Mouse (Mus musculus): ENCODE results near the gene Dgkd.

The Dgkd gene

DNA sequence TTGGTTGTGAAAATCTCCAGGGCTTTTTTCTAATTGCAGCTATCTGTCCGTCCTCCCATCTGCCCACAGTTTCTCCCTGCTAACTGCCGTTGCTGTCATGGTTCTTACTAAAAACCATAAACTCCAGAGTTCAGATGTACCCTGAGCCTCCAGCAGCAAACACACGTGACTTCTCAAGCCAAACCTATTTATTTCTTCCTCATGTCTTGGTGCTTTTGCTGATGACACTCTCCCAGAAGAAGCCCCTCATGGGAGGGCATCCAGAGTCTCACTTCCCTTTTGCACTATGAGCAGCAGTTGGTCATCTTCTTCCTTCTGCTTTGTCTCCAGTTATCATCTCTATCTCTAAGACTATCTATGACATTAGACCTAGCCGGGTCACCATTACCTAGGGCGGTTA, 3.8 kb upstream of the Dgkd start:
- no peak for DNase-seq

DNA sequence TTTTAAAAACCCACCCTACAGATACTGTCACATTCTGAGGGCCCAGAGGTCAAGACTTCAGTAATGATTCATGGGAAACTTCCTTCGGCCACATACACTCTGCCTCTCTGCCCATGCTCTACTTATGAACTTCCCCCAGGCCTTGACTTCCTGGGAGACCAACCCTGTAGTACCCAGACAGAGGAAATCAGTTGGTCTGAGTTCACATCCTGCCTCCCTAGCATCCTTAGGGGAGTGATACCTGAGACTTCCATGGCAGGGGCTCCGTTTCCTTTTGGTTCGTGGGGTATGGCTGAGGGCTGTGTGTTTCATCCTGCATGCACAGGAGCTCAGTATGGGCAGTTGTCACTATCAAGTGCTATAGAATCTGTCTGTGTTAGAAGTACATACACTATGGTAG, 1.7 kb upstream of the Dgkd start:
- DNase-seq = no peak

DNA sequence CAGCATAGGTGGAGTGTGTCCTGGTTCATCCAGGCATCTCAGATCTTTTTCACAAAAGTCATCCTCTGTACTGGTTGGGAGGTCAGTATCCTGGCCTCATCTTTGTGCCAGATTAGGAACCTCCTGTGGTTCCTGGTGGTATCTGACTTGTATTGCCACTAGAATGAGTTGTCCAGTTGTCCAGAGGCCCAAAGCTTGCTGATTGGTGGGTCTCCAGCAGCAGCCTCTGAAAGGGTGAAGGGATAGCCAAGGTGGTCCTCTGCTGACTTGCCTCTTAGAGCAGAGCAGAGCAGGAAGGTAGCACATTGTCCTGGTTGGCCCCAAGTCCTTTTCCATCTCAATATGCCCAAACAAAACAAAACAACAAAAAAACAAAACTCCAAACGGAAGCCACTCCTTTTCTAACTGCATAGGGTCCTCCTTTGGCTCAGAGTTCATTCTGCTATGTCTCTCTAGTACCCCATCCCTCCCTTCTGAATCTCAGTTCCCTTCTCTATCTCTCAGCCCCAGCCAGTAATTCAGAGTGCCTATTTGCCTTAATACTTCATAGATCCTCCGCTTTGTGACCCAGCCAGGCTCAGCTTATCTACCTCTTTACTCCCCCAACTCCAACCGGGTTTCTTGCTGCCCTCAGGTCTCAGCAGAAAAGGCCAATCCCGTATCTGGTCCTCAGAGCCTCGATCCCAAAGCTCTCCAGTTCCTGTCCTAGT, 851 bp upstream of the Dgkd start:
- DNase-seq = no peak

DNA sequence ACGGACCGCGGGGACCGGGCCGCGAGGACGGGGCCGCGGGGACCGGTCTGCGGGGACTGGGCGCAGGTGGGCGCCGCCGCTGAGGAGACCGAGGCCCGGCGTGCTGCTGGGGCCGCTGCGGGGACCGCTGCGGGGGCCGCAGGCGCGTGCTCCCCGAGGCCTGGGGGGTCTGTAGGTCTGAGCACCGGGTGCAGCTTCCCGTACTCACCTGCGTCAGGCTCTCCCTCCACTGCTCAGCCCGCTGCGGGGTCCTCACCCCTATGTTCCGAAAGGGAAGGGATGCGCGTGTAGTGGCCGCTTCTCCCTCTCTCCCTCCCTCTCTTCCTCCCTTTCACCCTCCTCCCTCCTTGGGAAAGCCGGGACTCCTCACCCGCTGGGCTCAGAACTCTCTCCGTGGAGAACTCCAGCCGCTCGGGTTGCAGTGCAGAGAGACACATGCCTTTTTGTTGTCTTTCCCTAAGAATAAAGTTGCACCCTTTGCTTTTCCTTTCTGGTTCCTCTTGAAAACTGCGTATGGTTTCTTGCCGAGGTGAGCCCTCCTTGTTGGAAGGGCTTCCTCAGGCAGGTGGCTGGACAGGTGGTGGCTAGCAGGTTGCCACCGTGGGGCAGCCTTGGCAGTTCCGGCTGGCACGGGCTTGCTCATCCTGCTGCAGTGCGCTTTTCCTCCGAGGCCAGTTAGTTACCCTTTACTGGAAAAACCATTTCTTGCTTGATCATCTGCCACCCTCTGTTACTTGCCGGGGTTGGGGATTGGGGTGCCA, 694 bp downstream of the Dgkd start:
- DNase-seq = peak; percentile 33

DNA sequence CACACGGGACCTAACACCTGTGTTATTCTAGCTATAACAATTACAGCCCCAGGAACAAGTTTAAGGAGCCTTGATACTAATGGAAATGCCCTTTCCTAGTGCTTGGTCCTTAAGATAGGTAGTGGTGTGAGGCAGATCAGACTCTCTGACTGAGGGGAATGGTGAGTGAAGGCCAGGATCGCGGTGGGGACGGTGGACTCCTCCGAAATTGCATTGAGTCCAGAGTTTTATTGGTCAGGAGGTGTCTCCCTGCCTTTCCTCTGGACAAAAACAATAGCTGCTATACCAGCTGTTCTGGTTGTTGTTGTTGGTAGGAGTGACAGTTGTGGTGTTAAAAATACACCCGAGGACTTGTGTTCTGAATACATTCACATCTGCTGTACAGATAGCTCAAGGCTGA, 1.3 kb downstream of the Dgkd start:
- DNase-seq = no peak

DNA sequence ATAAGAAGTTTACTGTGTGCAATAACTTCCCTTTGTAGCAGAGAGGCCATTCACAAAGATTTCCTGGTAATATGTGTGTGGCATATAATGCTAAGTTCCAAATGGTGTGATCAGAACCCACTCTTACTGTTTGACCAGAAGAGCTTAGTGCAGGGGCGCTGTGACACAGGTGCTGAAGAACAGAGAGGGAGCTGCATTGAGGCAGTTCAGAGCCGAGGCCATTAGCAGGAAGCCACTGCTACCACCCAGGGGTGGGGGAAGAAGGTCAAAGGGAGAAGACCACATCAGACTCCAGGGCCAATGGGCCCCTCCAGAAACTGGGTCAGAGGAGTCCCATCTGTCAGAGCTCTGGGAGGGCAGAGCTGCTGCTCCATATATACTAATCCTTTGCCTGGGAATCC, 1.8 kb downstream of the Dgkd start:
- DNase-seq = no peak

DNA sequence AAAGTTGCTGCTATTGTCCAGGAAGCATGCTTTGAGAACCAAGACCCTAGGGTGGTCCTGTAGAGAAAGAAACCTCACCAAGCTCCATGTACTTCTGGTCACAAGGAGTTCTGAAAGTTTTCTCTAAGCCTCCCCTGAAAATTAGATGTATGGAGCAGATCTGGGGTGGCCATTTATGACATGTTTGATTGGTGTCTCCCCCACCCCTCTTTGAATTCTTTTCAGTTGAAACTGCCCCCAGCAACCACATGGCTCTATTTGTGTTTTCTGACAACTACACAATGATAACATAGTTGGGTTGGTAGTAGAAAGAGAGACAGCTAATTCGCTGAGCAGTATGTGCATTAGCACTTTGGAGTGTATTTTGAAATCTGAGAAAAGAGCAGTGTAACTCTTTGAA, 2.4 kb downstream of the Dgkd start:
- DNase-seq = no peak

DNA sequence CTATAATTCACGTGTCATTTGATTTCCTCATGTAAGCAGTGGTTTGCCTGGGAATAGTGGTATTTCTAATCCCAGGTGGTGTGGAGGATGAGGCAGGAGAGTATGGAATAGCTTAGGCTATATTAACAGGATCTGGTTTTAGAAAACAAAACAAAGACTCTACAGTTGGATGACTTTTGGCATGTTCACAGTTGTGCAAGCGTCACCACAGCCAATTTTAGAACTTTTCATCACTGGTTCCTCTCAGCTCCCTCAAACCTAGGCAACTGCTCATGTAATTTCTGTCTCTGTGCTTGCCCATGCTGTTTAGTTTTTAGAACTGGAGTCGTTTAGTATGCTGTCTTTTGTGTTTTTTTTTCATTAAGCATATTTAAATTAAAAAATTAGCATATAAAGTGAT, 3.7 kb downstream of the Dgkd start:
- DNase-seq = no peak

DNA sequence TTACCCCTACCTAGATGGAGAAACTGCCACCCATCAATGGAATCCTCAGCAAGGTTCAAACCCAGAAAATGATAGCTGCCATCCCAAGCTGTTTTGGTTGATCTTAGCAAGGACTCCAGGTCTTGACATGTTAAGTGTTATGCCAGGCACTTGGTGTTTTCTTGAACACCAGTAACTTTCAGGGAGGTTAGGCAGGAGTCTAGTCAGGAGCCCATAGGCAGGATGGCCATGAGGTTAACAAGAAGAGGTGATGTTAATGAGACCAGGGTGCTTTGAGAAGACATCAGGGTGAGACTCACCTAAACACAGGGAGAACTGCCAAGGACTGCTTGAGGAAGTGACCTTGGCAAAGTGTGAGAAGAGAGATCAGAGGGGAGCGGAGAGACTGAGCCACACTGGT, 4.9 kb downstream of the Dgkd start:
- no peak for DNase-seq

DNA sequence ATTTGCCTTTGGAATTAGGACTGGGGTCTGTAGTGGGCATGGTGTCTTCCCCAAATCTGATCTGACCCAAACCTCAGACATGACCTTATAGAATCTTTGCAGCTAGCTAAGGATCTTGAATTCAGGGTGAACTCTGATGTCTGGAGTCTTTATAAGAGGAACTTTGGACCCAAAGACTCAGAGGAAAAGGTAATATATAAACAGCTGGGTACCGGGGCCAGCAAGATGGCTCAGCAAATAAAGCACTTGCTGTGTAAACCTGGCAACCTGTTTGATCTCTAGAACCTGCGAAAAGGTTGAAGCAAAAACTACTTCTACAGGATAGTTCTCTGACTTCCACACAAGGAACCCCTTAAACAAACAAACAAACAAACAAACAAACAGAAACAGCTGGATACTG, 5.4 kb downstream of the Dgkd start:
- DNase-seq = no peak

DNA sequence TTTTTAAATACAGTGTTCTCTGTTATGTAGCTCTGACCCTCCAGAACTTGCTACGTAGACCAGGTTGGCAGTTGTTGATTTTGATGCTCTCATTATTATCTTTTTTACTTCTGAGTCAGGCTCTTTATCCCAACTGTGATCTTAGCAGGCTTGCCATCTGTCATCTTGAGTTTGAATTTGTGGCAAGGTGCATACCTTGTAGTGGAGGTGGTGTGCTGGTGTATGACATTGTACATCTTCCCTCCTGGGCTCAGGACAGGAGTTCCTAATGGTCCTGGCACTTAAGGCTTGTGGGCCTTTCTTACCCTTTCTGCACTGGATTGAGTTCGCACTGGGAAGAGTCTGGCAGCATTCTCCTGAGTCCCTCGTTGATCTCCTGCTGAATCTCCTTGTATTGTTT, 10.5 kb downstream of the Dgkd start:
- DNase-seq = no peak

DNA sequence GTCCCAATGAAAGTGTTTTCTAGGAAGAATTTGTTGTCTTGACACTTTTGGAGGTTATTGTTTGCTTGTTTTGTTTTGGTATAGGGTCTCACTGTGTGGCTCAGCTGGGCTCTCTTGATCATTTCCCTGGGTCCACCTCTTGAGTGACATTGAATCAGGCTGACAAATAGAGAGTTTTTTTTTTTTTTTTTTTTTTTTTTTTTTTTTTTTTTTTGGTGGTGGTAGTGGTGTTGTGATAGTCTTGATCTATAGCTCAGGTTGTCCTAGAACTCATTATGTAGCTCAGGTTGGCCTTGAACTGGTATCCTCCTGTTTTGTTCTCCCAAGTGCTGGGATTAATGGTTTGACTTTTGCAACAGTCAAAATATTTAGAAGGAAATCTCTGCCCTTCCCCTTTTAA, 11.8 kb downstream of the Dgkd start:
- no peak for DNase-seq

DNA sequence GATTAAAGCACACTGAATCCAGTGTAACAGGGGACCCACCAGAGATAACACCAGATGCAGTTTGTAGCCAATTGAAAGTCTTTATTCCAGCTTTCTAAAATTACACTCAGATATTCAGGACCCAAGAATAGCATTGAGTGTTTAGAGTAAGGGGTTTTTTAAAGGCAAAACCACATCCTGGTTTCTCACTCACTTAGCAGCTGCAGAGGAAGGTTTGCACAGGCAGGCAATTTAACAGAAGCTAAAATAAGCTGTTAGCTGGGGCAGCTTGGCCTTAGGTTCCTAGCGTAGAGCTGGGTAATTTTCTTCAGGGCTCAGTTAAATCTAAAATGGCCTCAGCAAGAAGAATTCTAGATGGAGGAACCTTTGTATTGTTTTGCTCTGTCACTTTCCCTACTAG, 13.6 kb downstream of the Dgkd start:
- DNase-seq = no peak

DNA sequence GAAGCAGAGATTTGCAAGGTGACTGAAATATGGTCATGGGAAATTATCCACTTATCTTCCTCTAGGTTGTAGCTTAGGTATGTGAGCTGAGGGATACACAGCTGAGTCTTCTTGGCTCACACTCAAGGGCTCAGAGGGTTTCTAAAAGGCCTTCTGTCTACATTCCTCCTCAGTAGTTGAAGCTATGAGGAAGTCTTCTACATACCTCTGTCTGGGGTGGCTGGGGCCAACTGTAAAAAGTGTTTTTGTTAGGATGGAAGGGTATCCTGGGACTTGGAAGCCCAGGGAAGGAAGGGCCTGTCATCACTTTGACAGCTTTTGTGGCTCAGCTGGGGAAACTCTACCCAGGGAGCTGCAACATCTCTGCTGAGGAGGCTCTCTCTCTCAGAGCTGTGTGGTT, 18.5 kb downstream of the Dgkd start:
- no peak for DNase-seq

DNA sequence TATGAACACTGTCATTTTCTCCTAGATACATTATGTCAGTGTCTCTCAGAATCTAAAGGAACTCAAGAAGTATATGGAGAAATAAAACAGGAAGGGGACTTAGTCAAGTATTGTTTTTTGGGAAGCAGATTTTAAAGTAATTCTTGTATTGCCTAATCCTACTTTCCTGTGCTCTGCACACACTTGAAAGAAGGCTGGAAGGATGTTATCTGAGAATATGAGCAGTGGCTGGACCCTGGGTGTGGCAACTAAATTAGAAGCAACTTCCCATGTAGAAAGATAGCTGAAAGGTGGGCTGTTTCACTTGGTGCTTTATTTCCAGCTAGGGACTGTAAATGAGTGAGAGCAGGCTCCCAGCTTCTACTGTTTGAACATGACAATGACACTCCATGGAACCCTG, 20.0 kb downstream of the Dgkd start:
- DNase-seq = no peak

DNA sequence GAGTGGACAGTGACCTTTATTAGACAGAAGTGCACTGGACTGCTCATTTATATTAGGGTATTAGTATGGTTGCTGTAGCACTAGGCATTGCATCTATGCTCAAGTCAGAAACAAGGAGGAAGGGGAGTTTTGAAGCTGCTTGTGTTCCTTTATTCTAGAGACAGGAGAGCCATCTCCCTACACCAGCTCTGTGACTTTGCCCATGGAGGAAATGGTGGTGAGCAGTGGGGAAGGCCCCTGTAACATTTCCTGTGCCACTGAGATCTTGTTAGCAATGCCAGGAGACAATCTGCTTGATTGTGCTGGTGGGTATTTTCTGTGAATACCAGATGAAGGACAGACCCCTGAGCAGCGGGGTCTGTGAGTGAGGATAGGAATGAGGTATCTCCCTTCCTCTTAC, 23.0 kb downstream of the Dgkd start:
- DNase-seq = no peak

DNA sequence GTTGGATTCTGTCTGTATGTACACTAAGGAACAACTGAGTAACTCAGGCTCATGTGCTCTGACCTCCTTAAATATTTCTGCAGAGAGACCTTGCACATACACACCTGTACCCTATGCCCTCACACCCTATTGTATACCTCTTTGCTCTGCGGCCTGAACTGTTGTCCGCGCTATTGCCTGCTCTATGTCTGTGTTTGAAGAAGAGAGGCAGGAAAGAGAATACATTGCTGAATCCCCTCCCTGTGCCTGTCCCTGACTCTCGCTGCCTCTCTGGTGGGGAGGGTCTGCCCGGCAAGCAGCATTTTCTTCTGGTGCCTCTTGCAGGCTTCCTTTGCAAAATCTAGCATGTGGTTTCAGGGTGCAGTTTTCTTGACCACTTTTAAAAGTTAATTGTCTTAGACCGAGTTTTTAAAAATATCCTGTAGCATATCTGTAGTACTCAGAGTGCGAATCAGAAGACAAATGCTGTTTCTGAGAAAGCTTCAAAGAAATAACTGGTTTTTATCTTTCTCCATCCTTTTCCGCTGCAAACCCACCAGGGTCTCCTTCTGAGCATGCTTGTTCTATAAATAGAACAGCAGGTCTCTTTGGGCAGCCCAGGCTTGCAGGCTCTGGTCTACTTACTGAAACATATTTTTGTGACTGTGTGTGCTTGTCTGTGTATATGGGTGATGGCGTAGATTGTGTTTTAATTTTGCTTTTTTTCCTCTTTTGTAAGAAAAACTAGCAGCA, 24.6 kb downstream of the Dgkd start:
- no peak for DNase-seq

DNA sequence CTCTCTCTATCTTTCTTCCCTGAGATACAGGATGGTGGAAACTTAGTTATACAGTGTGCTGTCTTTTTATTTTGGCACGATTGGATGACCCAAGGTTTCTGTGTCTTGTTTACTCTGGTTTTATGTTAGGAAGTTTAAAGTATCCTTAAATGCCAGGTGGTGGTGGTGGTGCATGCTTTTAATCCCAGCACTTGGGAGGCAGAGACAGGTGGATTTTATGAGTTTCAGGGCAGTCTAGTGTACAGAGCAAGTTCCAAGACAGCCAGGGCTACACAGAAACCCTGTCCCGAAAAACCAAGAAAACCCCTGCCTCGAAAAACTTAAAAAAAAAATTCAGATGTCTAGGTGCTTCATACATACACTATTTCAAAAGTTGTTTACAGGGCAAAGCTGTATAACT, 25.9 kb downstream of the Dgkd start:
- DNase-seq = no peak

DNA sequence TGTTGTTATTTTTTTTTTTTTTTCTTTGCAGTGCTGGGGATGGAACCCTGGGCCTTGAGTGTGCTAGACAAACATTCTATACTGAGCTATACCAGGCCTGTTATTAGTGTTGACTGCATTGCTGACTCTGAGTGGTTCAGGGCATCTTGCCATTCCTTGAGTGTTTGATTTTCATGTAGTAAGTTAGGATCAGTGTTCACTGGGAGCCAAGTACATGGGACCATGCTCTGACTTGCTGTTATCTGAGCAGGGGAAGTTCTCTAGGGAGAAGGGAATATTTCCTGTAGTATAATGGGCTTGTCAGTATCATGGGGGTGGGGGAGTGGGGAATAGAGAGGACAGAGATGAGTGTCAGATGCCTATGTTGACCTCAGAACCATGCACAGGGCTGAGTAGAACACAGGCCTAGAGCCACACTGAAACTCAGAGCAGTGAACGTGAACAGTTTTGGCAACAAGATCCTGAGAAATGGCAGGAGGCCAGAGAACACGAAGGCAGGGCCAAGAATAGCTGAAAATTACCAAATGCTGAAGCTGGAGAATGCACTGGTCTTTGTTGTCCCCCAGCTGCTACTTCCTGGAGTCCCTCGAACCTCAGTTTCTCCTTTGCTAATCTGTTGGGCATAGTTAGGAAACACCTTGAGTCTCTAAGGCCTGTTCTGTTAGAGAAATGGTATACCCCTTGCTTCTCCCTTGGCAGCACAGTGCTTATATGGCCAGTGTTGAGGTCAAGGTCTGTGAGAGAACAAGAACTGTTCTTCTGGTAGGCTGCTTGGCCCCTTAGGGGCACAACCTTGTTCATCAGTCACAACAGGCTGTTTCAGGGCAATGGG, 26.6 kb downstream of the Dgkd start:
- peak; percentile 57 for DNase-seq

DNA sequence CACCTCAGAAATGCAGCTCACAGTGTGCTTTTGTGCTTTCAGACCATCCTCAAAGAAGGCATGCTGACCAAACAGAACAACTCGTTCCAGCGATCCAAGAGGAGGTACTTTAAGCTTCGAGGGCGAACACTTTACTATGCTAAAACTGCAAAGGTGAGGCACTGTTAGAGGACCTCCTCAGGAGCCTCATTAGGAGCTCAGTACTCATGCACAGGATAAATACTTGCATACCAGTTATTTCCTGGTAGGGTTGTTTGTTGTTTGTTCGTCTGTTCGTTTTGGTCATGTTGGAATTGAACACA, 27.2 kb downstream of the Dgkd start:
- no peak for DNase-seq

DNA sequence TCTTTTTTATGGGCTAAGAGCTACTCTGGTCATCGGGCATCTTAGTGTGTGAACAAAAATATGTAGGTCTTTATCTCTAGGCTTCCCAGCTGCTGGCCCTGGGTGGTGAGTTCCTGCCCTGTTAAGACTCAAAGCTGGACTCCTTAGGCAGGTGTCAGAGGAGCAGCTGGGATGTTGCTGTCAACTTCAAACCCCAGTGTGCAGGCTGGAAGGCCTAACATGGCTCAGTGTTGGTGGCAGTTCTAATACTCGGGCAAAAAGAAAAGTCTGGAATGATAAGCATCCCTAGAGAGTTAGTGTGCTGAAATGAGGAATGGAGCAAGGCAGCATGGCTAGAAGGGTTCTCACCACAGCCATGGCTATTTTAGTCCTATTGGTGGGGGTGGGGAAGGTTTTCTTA, 27.8 kb downstream of the Dgkd start:
- DNase-seq = no peak

DNA sequence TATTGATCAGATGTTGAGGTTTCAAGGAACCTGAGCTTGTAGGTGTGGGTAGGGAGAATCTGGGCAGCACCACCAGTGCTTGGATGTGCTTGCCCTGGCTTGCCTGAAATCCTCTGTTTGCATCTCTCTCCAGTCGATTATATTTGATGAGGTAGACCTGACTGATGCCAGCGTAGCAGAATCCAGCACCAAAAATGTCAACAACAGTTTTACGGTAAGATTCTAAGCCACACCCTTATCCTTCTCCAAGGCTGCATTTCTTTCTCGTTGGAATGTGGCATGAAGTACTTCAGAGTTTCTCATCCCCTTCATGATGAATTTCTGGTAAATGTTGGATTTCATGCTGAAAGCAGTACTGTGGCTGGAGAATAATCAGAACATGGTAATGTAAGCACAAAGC, 28.6 kb downstream of the Dgkd start:
- no peak for DNase-seq

DNA sequence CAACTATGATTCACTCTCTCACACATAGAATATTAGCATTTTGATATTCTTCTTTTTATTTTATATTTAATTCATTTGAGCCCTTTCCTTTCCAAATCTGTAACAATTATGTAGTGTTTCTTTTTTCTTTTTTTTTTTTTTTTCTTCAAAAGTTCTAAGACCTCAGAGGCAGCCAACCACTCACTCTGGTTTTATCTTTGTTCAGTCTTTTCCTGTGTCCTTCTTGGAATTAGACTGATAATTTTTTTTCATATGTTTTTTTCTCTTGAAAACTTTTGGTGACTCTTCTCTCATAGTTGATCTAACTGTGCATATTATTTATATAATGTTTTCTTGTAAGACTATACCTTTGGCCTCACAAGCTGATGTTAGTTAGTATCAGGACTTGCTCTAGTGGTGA, 29.5 kb downstream of the Dgkd start:
- no peak for DNase-seq

DNA sequence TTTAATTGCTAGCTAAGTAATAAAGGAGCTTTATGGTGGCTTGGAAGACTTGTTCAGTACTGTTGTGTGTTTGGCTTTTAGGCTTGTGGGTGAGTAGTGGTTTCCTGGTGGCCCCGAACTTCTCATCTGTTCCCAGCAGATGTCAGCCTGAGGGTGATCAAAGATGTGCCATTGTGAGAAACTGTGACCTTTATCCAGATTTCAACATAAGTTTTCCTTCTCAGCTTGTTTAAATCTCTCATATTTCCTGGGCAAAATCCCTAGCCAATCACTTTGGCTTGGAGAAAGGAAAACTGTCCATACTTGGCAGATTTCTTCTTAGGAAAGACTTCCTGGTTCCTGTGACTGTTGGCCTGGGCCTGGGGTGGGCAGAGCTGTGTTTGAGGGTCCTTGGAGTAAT, 37.9 kb downstream of the Dgkd start:
- no peak for DNase-seq

Data from right cerebral cortex, postnatal 4 days (tissue).